Mouse (Mus musculus) Patski (cell line): ENCODE results near the gene Gm4131. TPM values are rescaled to one million over a fixed set of nuclear protein-coding genes. Genes with fewer than 3 reads are reported as not detected.
"Not testable (repeated sequence)": the region's sequence is repeated elsewhere in the genome, so short reads cannot be mapped to it uniquely, and the experiment has no call there.

ENCODE experiments used
- ATAC-seq: fragments of 100-300 bp; one replicate; pipeline ENCODE4 v1.8.0; 2021
- CTCF ChIA-PET: fragments of 350-600 bp; sonication (Branson Sonifier 250); formaldehyde crosslinking; loops from one replicate; lab custom pipeline; 2022; ENCODE audit warnings: inconsistent platforms; lab: Charles Lee
- POLR2A ChIA-PET: fragments of 350-600 bp; sonication (Branson Sonifier 250); formaldehyde crosslinking; loops from one replicate; lab custom pipeline; 2022; ENCODE audit warnings: antibody characterized with exemption, inconsistent platforms; lab: Charles Lee
- DNase-seq: peaks from one replicate; pipeline ENCODE4 v3.0.0-alpha.2; 2011; ENCODE audit warnings: low read depth, low spot score
- H3K27me3 ChIP-seq: fragments of 371-371 bp; one replicate; pipeline ENCODE4 v1.5.1; 2021
- CTCF ChIP-seq: fragments of 100-300 bp; IDR thresholded peaks from one replicate; pipeline ENCODE4 v1.5.1; 2021
- in situ Hi-C: fragments of 300-500 bp; cut with MboI; formaldehyde crosslinking; loops from 3 replicates; pipeline ENCODE4 v1.11.1; 2018; ENCODE audit warnings: low pct_unique_long_range_greater_than_20kb, mixed read lengths
- polyA plus RNA-seq: library from polyadenylated mRNA; unstranded; gene quantifications from one replicate; pipeline ENCODE4 v1.2.3, GENCODE M21; 2021

Gm4131 gene
- not detected for polyA plus RNA-seq

DNA sequence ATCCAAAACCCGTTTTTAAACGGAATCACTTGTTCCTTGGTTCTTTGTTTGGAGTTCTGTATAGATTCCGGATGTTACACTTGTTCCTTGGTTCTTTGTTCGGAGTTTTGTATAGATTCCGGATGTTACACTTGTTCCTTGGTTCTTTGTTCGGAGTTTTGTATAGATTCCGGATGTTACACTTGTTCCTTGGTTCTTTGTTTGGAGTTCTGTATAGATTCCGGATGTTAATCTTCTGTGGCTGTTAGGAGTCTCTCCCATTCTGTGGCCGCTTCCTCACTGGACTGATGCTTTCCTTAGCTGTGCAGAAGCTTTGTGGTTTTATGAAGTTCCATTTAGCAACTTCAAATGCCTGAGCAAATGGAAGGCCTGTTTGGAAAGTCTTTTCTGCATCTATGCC, at the start of gene Gm4131:
Gene Gm4131 (minus strand): TSS at position 101 of the 400 bp plus-strand sequence.
- POLR2A ChIA-PET, in situ Hi-C loops, DNase-seq, CTCF ChIA-PET, ATAC-seq: not testable (repeated sequence)
- peaks cover 17% of the 10 kb centered on the region for H3K27me3 ChIP-seq

DNA sequence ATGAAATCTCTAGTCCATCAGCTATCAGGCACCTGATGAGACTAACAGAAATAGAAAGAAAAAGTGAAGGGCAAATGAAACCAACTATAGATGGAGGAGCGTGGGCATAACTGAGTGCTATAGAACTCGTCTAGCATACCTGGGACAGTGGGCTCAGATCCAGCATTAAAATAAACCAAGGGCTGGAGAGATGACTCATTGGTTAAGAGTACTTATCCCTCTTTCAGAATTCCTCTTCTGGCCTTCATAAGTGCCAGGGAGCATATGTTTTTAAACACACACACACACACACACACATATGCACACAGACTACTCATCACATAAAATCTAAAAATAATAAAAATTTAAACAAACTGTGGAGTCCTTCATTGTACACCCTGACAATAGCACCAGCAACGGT, 43.2 kb upstream of the Gm4131 start:
- no peak for TF ChIP-seq CTCF
- no peak for ATAC-seq
- no peak for DNase-seq
- no peaks in the 10 kb centered on the region for H3K27me3 ChIP-seq
- in situ Hi-C loops = no loop called here
- ChIA-PET POLR2A (no interaction called here), CTCF (no interaction called here)

DNA sequence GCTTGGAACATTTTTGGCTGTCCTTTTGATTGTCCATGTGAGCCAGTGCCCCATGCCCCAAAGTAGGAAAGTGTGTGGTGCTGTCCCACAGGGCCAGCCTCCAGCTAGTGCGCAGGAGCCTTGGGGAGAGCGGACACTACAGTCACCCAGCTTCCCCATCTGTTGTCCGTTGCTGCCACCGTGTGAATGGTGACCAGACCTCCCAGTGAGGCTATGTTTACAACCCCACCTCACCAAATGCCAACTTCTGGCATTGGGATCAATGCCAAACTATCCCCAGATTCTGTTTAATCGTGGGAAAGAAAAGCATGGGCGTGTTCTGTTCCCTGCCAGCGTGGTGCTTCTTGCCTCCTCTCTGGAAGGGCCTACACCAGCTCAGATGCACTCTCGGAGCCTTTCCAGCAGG, 41.1 kb upstream of the Gm4131 start:
- no peaks in the 10 kb centered on the region for H3K27me3 ChIP-seq
- TF ChIP-seq CTCF = no peak
- ChIA-PET POLR2A (interaction anchor here (0.6 kb wide), 1 partner anchor 10 kb away, joined by 3 read pairs; no protein-coding TSS in a partner anchor), CTCF (no interaction called here)
- in situ Hi-C loops = no loop called here
- no peak for DNase-seq
- ATAC-seq = no peak

DNA sequence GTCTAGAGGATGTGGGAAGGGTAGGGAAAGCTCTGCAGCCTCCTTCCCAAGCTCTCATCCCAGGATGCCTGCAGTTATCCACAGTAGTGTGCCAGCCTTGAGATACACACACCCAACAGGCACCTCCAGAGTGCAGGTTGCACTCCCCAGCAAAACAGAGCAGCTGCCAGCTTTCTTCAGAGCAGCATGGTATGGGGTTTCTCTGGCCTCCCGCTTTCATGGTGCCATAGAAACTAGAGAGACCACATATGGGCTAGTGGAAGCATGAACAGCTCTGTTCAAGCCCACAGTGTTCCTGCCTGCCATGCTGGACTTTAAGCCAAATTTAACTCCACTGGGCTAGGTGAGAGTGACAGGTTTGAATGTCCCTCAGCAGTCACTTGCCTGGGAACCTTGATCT, 36.1 kb upstream of the Gm4131 start:
- no peaks in the 10 kb centered on the region for H3K27me3 ChIP-seq
- CTCF ChIA-PET = no interaction called here
- ATAC-seq (no peak), DNase-seq (no peak)
- POLR2A ChIA-PET = no interaction called here
- in situ Hi-C loops = no loop called here
- TF ChIP-seq CTCF = no peak

DNA sequence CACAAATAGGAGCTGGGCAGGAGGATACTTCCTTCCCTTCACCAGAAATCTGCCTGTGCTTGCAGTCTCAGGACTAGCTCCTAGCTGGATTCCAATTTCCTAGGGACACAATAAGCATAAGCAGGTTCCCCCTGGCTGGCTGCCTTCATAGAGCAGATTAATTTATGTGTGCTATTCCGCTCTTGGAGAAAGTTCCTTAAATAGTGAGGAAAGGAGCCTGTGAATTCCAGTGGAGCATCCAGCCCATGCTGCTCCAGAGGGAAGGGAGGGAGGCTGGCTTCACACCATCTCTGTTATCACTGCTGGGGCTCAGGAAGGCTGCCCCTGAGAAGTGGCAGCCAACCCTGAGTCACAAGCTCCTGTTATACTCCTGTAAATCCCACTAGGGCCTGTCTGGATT, 35.5 kb upstream of the Gm4131 start:
- in situ Hi-C loops = no loop called here
- no peaks in the 10 kb centered on the region for H3K27me3 ChIP-seq
- ATAC-seq = no peak
- TF ChIP-seq CTCF = no peak
- CTCF ChIA-PET = no interaction called here
- POLR2A ChIA-PET = no interaction called here
- no peak for DNase-seq

DNA sequence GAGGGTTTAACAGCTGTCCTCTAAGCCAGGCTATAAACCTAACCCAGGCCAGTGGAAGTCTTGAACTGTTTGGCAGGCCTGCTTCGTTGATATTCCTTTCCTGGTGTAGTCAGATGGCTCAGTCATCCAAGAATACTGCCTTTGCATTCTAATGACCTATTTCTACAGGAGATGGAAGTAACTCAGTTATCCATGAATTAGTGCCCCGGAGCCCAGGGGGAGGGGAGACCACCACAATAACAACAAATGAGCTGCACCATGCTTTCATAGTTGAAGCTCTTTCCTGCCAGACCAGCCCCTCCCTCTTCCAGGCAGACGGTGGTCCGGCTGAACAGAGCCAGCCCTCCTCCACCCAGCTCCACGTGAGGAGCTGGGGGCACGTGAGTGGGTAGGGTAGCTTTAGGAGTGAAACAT, 33.4 kb upstream of the Gm4131 start:
- no peaks in the 10 kb centered on the region for H3K27me3 ChIP-seq
- ChIA-PET POLR2A (interaction anchor here (0.7 kb wide), 1 partner anchor 9 kb away, joined by 3 read pairs; no protein-coding TSS in a partner anchor), CTCF (no interaction called here)
- in situ Hi-C loops = no loop called here
- DNase-seq (no peak), ATAC-seq (no peak)
- TF ChIP-seq CTCF = no peak

DNA sequence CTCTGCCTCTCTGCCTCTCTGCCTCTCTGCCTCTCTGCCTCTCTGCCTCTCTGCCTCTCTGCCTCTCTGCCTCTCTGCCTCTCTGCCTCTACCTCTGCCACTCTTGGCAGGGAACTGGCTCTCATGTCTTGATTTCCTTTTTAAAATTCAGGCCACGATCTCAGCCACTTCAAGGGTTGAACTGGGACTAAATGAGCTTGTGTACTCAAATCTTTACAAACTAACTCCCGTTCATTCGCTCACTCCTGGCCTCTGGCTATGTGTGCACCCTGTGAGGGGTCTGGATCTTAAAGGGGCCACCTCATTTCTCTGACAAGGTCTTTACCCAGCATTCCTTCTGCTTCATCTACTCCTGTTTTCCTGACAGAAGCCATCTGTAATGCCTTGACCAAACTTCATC, 18.6 kb upstream of the Gm4131 start:
- no peak for TF ChIP-seq CTCF
- POLR2A ChIA-PET = no interaction called here
- CTCF ChIA-PET = interaction anchor here (0.7 to 1.6 kb wide), 2 partner anchors 10 to 11 kb away, joined by 3 to 4 read pairs; no protein-coding TSS in a partner anchor
- ATAC-seq = no peak
- no peak for DNase-seq
- in situ Hi-C loops = no loop called here
- peaks cover 34% of the 10 kb centered on the region for H3K27me3 ChIP-seq

DNA sequence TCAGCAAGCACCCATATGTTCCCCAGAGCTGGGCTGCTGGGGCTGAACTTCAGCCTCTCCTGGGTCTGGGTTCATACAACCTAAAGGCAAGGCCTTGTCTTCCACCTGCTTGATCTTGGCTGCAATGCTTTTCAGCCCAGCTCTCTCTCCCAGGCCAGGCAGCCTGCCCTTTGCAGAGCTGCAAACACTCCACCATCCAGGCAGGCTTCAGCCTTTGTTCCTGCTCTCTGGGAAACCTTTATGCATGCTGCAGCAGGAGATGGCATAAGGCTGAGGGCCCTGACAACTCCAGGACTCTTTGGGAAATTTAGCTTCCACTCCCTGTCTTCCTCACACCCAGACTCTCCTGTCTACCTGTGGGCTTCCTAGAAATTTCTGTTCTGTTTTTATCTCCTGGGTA, 17.9 kb upstream of the Gm4131 start:
- DNase-seq = no peak
- in situ Hi-C loops = no loop called here
- H3K27me3 ChIP-seq = peaks cover 34% of the 10 kb centered on the region
- ChIA-PET POLR2A (no interaction called here), CTCF (interaction anchor here (1.6 kb wide), 1 partner anchor 9 kb away, joined by 3 read pairs; no protein-coding TSS in a partner anchor)
- no peak for ATAC-seq
- TF ChIP-seq CTCF = no peak

DNA sequence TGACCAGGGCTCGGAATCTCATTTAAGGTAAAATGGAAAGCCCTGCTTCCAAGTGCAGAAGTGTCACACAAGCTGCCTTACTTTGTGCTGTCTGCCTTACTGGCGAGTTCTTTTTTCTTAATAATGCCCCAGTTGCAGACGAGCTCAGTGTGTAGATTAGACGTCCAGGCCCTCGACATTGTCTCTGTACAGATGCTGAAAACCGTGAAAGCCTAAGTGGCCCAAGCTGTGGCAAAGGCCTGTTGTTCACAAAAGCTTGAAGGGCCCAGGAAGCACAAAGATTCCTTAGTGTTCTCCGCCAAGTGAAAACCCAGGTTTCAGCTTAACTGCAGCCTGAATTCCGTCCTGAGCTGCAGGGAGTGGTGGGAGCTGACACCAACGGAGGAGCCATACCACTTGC, 15.0 kb upstream of the Gm4131 start:
- peaks cover 26% of the 10 kb centered on the region for H3K27me3 ChIP-seq
- no peak for TF ChIP-seq CTCF
- ATAC-seq (no peak), DNase-seq (no peak)
- in situ Hi-C loops = no loop called here
- POLR2A ChIA-PET = no interaction called here
- CTCF ChIA-PET = interaction anchor here (0.6 kb wide), 1 partner anchor 35 kb away, joined by 3 read pairs; no protein-coding TSS in a partner anchor

DNA sequence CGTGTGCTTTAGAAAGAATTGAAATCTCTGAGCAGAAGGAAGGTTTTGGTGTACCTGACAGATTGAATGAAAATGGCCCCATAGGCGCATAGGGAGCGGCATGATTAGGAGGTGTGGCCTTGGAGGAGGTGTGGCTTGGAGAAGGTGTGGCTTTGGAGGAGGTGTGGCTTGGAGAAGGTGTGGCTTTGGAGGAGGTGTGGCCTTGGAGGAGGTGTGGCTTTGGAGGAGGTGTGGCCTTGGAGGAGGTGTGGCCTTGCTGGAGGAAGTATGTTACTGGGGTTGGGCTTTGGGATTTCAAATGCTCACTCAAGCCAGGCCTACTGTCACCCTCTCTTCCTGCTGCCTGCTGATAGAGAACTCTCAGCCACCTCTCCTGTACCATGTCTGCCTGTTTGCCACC, 14.2 kb upstream of the Gm4131 start:
- peaks cover 20% of the 10 kb centered on the region for H3K27me3 ChIP-seq
- in situ Hi-C loops = no loop called here
- POLR2A ChIA-PET = no interaction called here
- DNase-seq (no peak), ATAC-seq (no peak)
- CTCF ChIA-PET = no interaction called here
- TF ChIP-seq CTCF = no peak

DNA sequence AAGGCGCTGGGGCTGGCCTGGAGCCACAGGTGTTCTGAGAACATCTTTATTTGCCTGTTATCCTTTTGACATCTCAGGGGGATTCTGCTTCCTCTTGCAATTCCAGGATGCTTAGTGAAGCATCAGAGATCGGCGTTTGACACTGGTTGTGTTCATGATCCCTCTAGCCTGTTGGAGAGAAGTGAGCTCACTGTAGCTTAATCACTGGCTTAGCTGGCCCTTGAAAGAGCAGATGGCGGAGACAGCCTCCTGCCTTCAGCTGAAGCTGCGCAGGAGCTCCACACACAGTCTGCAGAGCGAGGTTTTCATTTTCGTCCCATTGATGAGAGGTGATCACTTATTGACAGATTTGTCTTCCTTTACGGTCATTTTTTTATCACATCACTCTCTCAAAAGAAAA, 9.1 kb upstream of the Gm4131 start:
- TF ChIP-seq CTCF = no peak
- DNase-seq (no peak), ATAC-seq (no peak)
- ChIA-PET CTCF (interaction anchor here (1.3 kb wide), 1 partner anchor 9 kb away, joined by 3 read pairs; no protein-coding TSS in a partner anchor), POLR2A (no interaction called here)
- peaks cover 12% of the 10 kb centered on the region for H3K27me3 ChIP-seq
- in situ Hi-C loops = no loop called here

DNA sequence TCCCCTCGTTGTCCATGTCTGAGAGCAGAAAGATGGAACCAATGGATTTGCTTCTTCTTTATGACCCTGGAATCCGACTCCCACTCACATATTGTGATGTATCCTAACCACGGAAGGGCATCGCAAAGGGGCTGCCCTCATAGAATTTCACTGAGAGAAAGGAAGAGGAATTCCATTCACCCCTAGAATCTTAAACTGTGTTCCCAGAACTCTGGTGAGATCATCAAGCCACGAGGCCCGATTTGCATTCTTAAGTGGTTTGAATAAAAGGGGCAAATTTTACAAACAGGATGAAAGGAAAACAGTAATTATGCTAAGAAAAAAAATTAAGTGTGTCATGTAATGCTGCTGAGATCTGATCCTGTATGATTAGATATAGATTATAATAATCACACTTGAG, 8.2 kb upstream of the Gm4131 start:
- DNase-seq (no peak), ATAC-seq (no peak)
- CTCF ChIA-PET = interaction anchor here (1.3 kb wide), 1 partner anchor 10 kb away, joined by 3 read pairs; no protein-coding TSS in a partner anchor
- POLR2A ChIA-PET = no interaction called here
- TF ChIP-seq CTCF = no peak
- peaks cover 8% of the 10 kb centered on the region for H3K27me3 ChIP-seq
- in situ Hi-C loops = no loop called here
